In genomic region chr4:134497986-134498731, GRCm38 (mm10) we compare ENCODE assay signal across 7 mouse cellular contexts. TPM values are rescaled to one million over a fixed set of nuclear protein-coding genes. Genes with fewer than 3 reads are reported as not detected.
A peak's percentile ranks its signal among the peaks of the same experiment; 100 is the strongest.
DNase-seq lines count a peak whose midpoint lies in the region; ATAC-seq and TF ChIP-seq lines count a peak whose summit lies in the region.

No protein-coding gene starts in this region.

- TF ChIP-seq CTCF in bone marrow, adult 2 months (IDR thresholded peaks at IDR 0.05; ENCODE audit: control insufficient read depth, insufficient read depth, low read length) = no peak

- no peak overlapping the region for H3K27ac ChIP-seq in kidney, embryonic 15.5 days
- peak overlapping the region; percentile 85 for H3K27ac ChIP-seq in bone marrow, adult 2 months (ENCODE audit: control insufficient read depth, insufficient read depth, low read depth, low read length, poor library complexity)
- H3K27ac ChIP-seq in embryonic facial prominence, embryonic 14.5 days (replicated peaks; ENCODE audit: low read depth, low read length) = no peak overlapping the region
- H3K27ac ChIP-seq in midbrain, embryonic 12.5 days (replicated peaks) = no peak overlapping the region

- 77% methylated on average over 12 of the region's 12 CpGs for WGBS in kidney, embryonic 15.5 days
- WGBS in bone marrow, adult 2 months = 43% methylated on average over 12 of the region's 12 CpGs
- 64% methylated on average over 12 of the region's 12 CpGs for WGBS in embryonic facial prominence, embryonic 14.5 days
- 74% methylated on average over 12 of the region's 12 CpGs for WGBS in midbrain, embryonic 12.5 days

- H3K9ac ChIP-seq in kidney, embryonic 15.5 days = no peak overlapping the region
- no peak overlapping the region for H3K9ac ChIP-seq in embryonic facial prominence, embryonic 14.5 days (ENCODE audit: low read depth, low read length)
- no peak overlapping the region for H3K9ac ChIP-seq in midbrain, embryonic 12.5 days (replicated peaks)

- peaks cover 33% of the 10 kb centered on the region for H3K4me1 ChIP-seq in kidney, embryonic 15.5 days
- H3K4me1 ChIP-seq in bone marrow, adult 2 months (ENCODE audit: control insufficient read depth, insufficient read depth, low read length) = peaks cover 7% of the 10 kb centered on the region
- H3K4me1 ChIP-seq in embryonic facial prominence, embryonic 14.5 days (ENCODE audit: control insufficient read depth, insufficient read depth, low read length) = peaks cover 15% of the 10 kb centered on the region
- peaks cover 25% of the 10 kb centered on the region for H3K4me1 ChIP-seq in midbrain, embryonic 12.5 days

- no peak for TF ChIP-seq POLR2A in bone marrow, adult 2 months (IDR thresholded peaks at IDR 0.05; ENCODE audit: borderline replicate concordance, control insufficient read depth, low read depth, low read length)

- no peak overlapping the region for H3K4me3 ChIP-seq in kidney, embryonic 15.5 days (replicated peaks)
- H3K4me3 ChIP-seq in bone marrow, adult 2 months (replicated peaks; ENCODE audit: control insufficient read depth, low read depth, low read length) = peak overlapping the region; percentile 69
- no peak overlapping the region for H3K4me3 ChIP-seq in embryonic facial prominence, embryonic 14.5 days (ENCODE audit: low read depth, low read length)
- H3K4me3 ChIP-seq in midbrain, embryonic 12.5 days = no peak overlapping the region

- no peak for DNase-seq in kidney, postnatal 14 days
- no peak for DNase-seq in embryonic facial prominence, embryonic 14.5 days (ENCODE audit: low spot score)
- DNase-seq in frontal cortex, postnatal 10 days (ENCODE audit: low spot score in 2 of 2) = no peak
- DNase-seq in layer of hippocampus, adult 8-10 months (ENCODE audit: low spot score in 2 of 2) = no peak

- no peak for ATAC-seq in kidney, embryonic 15.5 days (replicated peaks; ENCODE audit: low FRiP score)
- no peak for ATAC-seq in embryonic facial prominence, embryonic 14.5 days (ENCODE audit: low read depth)
- no peak for ATAC-seq in midbrain, embryonic 12.5 days (ENCODE audit: low FRiP score, low read depth)

- no peaks in the 10 kb centered on the region for H3K27me3 ChIP-seq in kidney, embryonic 15.5 days
- no peaks in the 10 kb centered on the region for H3K27me3 ChIP-seq in embryonic facial prominence, embryonic 14.5 days (replicated peaks; ENCODE audit: control insufficient read depth, insufficient read depth, low read length)
- peaks cover 24% of the 10 kb centered on the region for H3K27me3 ChIP-seq in midbrain, embryonic 12.5 days

- H3K36me3 ChIP-seq in kidney, embryonic 15.5 days = no peaks in the 10 kb centered on the region
- H3K36me3 ChIP-seq in embryonic facial prominence, embryonic 14.5 days (ENCODE audit: control insufficient read depth, insufficient read depth, low read length) = no peaks in the 10 kb centered on the region
- H3K36me3 ChIP-seq in midbrain, embryonic 12.5 days = no peaks in the 10 kb centered on the region

- no peaks in the 10 kb centered on the region for H3K9me3 ChIP-seq in kidney, embryonic 15.5 days (replicated peaks)
- no peaks in the 10 kb centered on the region for H3K9me3 ChIP-seq in embryonic facial prominence, embryonic 14.5 days (ENCODE audit: control insufficient read depth, low read length)
- H3K9me3 ChIP-seq in midbrain, embryonic 12.5 days = no peaks in the 10 kb centered on the region

- H3K4me2 ChIP-seq in kidney, embryonic 15.5 days = 0 out of 2 replicates have a peak overlapping the region, but pooled peaks have one; percentile 99
- H3K4me2 ChIP-seq in embryonic facial prominence, embryonic 14.5 days (ENCODE audit: low read depth, low read length) = 0 out of 2 replicates have a peak overlapping the region, but pooled peaks have one; percentile 87
- H3K4me2 ChIP-seq in midbrain, embryonic 12.5 days (replicated peaks) = peak overlapping the region; percentile 99; the same call in 1 of the 2 replicates

RNA-seq across cellular contexts. Expression of gene Paqr7, which starts 1.7 kb away (rescaled TPM):
- 3.2 and 3.5 TPM in 2 replicates for polyA plus RNA-seq in kidney, embryonic 15.5 days (2015; fragmentation: Nextera tagmentation; extraction: Ambion mirVana)
- 10.2 and 10.8 TPM in 2 replicates for polyA plus RNA-seq in bone marrow, adult 2 months (2011; ENCODE audit: insufficient read depth, insufficient read length, low replicate concordance, missing spikeins)
- polyA plus RNA-seq in embryonic facial prominence, embryonic 14.5 days (2014; fragmentation: Nextera tagmentation; extraction: Ambion mirVana) = 2.0 and 2.3 TPM in 2 replicates
- polyA plus RNA-seq in midbrain, embryonic 12.5 days (2016; fragmentation: Nextera tagmentation; extraction: Ambion mirVana) = 4.8 and 6.4 TPM in 2 replicates
- 10 to 100 TPM; 55.4 to 75.1 (median 63.4) TPM for total RNA-seq in layer of hippocampus, adult 8-10 months (2022)

RNA-seq across cellular contexts. Expression of gene Aunip, which starts 12.6 kb away (rescaled TPM):
- 16.7 and 17.8 TPM in 2 replicates for polyA plus RNA-seq in kidney, embryonic 15.5 days (2015; fragmentation: Nextera tagmentation; extraction: Ambion mirVana)
- polyA plus RNA-seq in bone marrow, adult 2 months (2011; ENCODE audit: insufficient read depth, insufficient read length, low replicate concordance, missing spikeins) = 9.5 and 13.9 TPM in 2 replicates
- 3.9 and 4.4 TPM in 2 replicates for polyA plus RNA-seq in embryonic facial prominence, embryonic 14.5 days (2014; fragmentation: Nextera tagmentation; extraction: Ambion mirVana)
- polyA plus RNA-seq in midbrain, embryonic 12.5 days (2016; fragmentation: Nextera tagmentation; extraction: Ambion mirVana) = 11.2 and 11.5 TPM in 2 replicates
- under 1 TPM in 3 of 4 experiments, not detected in 1; 0.25 to 0.85 (median 0.33) TPM for total RNA-seq in layer of hippocampus, adult 8-10 months (2022)

RNA-seq across cellular contexts. Expression of gene Stmn1, which starts 30.0 kb away (rescaled TPM):
- 1,708 and 1,728 TPM in 2 replicates for polyA plus RNA-seq in kidney, embryonic 15.5 days (2015; fragmentation: Nextera tagmentation; extraction: Ambion mirVana)
- polyA plus RNA-seq in bone marrow, adult 2 months (2011; ENCODE audit: insufficient read depth, insufficient read length, low replicate concordance, missing spikeins) = 297 and 423 TPM in 2 replicates
- polyA plus RNA-seq in embryonic facial prominence, embryonic 14.5 days (2014; fragmentation: Nextera tagmentation; extraction: Ambion mirVana) = 1,154 and 1,326 TPM in 2 replicates
- 4,918 and 5,057 TPM in 2 replicates for polyA plus RNA-seq in midbrain, embryonic 12.5 days (2016; fragmentation: Nextera tagmentation; extraction: Ambion mirVana)
- total RNA-seq in layer of hippocampus, adult 8-10 months (2022) = 100 to 1,000 TPM; 367 to 422 (median 391) TPM

RNA-seq across cellular contexts. Expression of gene Mtfr1l, which starts 37.0 kb away (rescaled TPM):
- 112 and 115 TPM in 2 replicates for polyA plus RNA-seq in kidney, embryonic 15.5 days (2015; fragmentation: Nextera tagmentation; extraction: Ambion mirVana)
- polyA plus RNA-seq in bone marrow, adult 2 months (2011; ENCODE audit: insufficient read depth, insufficient read length, low replicate concordance, missing spikeins) = 35.3 and 57.2 TPM in 2 replicates
- 126 and 137 TPM in 2 replicates for polyA plus RNA-seq in embryonic facial prominence, embryonic 14.5 days (2014; fragmentation: Nextera tagmentation; extraction: Ambion mirVana)
- 127 and 133 TPM in 2 replicates for polyA plus RNA-seq in midbrain, embryonic 12.5 days (2016; fragmentation: Nextera tagmentation; extraction: Ambion mirVana)
- total RNA-seq in layer of hippocampus, adult 8-10 months (2022) = 10 to 100 TPM; 65.9 to 74.2 (median 67.9) TPM

RNA-seq across cellular contexts. Expression of gene Selenon, which starts 53.8 kb away (rescaled TPM):
- polyA plus RNA-seq in kidney, embryonic 15.5 days (2015; fragmentation: Nextera tagmentation; extraction: Ambion mirVana) = 10.2 and 11.6 TPM in 2 replicates
- polyA plus RNA-seq in bone marrow, adult 2 months (2011; ENCODE audit: insufficient read depth, insufficient read length, low replicate concordance, missing spikeins) = 7.1 and 8.4 TPM in 2 replicates
- 22.8 and 24.7 TPM in 2 replicates for polyA plus RNA-seq in embryonic facial prominence, embryonic 14.5 days (2014; fragmentation: Nextera tagmentation; extraction: Ambion mirVana)
- polyA plus RNA-seq in midbrain, embryonic 12.5 days (2016; fragmentation: Nextera tagmentation; extraction: Ambion mirVana) = 15.0 and 15.1 TPM in 2 replicates
- total RNA-seq in layer of hippocampus, adult 8-10 months (2022) = 10 to 100 TPM; 18.4 to 22.8 (median 21.2) TPM
